Mouse (Mus musculus) neutrophil, adult 5-6 weeks (primary cell): ENCODE results near the gene Ninl. TPM values are rescaled to one million over a fixed set of nuclear protein-coding genes. Genes with fewer than 3 reads are reported as not detected.
A peak's percentile ranks its signal among the peaks of the same experiment; 100 is the strongest.
"Not testable (repeated sequence)": the region's sequence is repeated elsewhere in the genome, so short reads cannot be mapped to it uniquely, and the experiment has no call there.

Experiments used
- ATAC-seq: fragments of 151-379, 151-347 bp; 2 replicates; pipeline ENCODE4 v1.8.0; 2017; ENCODE audit warnings: mild to moderate bottlenecking, moderate TSS enrichment; ENCODE audit not compliant: insufficient number of reproducible peaks, poor library complexity, low FRiP score, severe bottlenecking; ENCODE audit errors: extremely low read depth
- total RNA-seq: library from RNA; stranded (forward); fragments of 200-1000 nt; gene quantifications from 2 replicates; pipeline ENCODE4 v1.2.3, GENCODE M21; 2017

Ninl gene
- total RNA-seq, 1 experiment from 2014 or later, result 0.12 TPM

GRCm38 (mm10) chr2:150920543-150920942 lies 118.6 kb downstream of the Ninl start:
- no peak for ATAC-seq

GRCm38 (mm10) chr2:150918720-150919119 lies 120.5 kb downstream of the Ninl start:
- no peak for ATAC-seq

- ATAC-seq, result no peak
Measured at GRCm38 (mm10) chr2:150915786-150916185, 123.4 kb downstream of the Ninl start.

- no peak for ATAC-seq
Measured at GRCm38 (mm10) chr2:150914781-150915515, 124.2 kb downstream of the Ninl start.

GRCm38 (mm10) chr2:150910295-150910881 lies 128.8 kb downstream of the Ninl start:
- ATAC-seq, result no peak

GRCm38 (mm10) chr2:150909429-150910039 lies 129.6 kb downstream of the Ninl start:
- ATAC-seq, result peak; percentile 89

- ATAC-seq, result not testable (repeated sequence)
Measured at GRCm38 (mm10) chr2:150908881-150909280, 130.3 kb downstream of the Ninl start.

- peak; percentile 30 for ATAC-seq
Measured at GRCm38 (mm10) chr2:150904936-150905450, 134.2 kb downstream of the Ninl start, which contains the start of gene Gins1. TSS of gene Gins1 (plus strand) at chr2:150905400.

- ATAC-seq, result peak; percentile 93
Measured at GRCm38 (mm10) chr2:150904272-150904935, 134.8 kb downstream of the Ninl start, which contains the start of gene Abhd12. TSS of gene Abhd12 (minus strand) at chr2:150904741.

GRCm38 (mm10) chr2:150902347-150902746 lies 136.8 kb downstream of the Ninl start:
- no peak for ATAC-seq

- ATAC-seq, result no peak
Measured at GRCm38 (mm10) chr2:150900341-150900740, 138.8 kb downstream of the Ninl start.

- ATAC-seq, result peak; percentile 53; the same call in 1 of the 2 replicates
Measured at GRCm38 (mm10) chr2:150895691-150896252, 143.4 kb downstream of the Ninl start.

GRCm38 (mm10) chr2:150894617-150895267 lies 144.4 kb downstream of the Ninl start:
- peak; percentile 35; the same call in 1 of the 2 replicates for ATAC-seq

- no peak for ATAC-seq
Measured at GRCm38 (mm10) chr2:150887370-150887769, 151.8 kb downstream of the Ninl start.

- no peak for ATAC-seq
Measured at GRCm38 (mm10) chr2:150886315-150886714, 152.9 kb downstream of the Ninl start.

GRCm38 (mm10) chr2:150885814-150886213 lies 153.4 kb downstream of the Ninl start:
- ATAC-seq, result no peak

GRCm38 (mm10) chr2:150884779-150885110 lies 154.4 kb downstream of the Ninl start:
- ATAC-seq, result no peak
